Mouse (Mus musculus) yolk sac, embryonic 10.5 days (tissue): ENCODE data around the gene Adcy4.

Source experiments
- DNase-seq: peaks from one replicate; pipeline ENCODE4 v3.0.0-alpha.2; 2017; ENCODE audit warnings: low spot score

The Adcy4 gene

GRCm38 (mm10) chr14:55783958-55784235, at the start of gene Adcy4:
Gene Adcy4 (minus strand): TSS chr14:55784095.
- no peak for DNase-seq

- no peak for DNase-seq
These were observed 49.2 kb upstream of the Adcy4 start for GRCm38 (mm10) chr14:55833126-55833525.

- no peak for DNase-seq
These were observed 46.4 kb upstream of the Adcy4 start for GRCm38 (mm10) chr14:55830331-55830730.

- DNase-seq: no peak
These were observed 46.0 kb upstream of the Adcy4 start for GRCm38 (mm10) chr14:55829854-55830253.

GRCm38 (mm10) chr14:55828716-55829263, 44.9 kb upstream of the Adcy4 start:
- peak; percentile 91 for DNase-seq

- no peak for DNase-seq
These were observed 42.9 kb upstream of the Adcy4 start for GRCm38 (mm10) chr14:55826551-55827340.

- DNase-seq: no peak
These were observed 42.2 kb upstream of the Adcy4 start for GRCm38 (mm10) chr14:55826142-55826541.

GRCm38 (mm10) chr14:55825216-55826051, 41.5 kb upstream of the Adcy4 start:
- DNase-seq: peak; percentile 49

GRCm38 (mm10) chr14:55824481-55825215, 40.8 kb upstream of the Adcy4 start:
- DNase-seq: peak; percentile 72

GRCm38 (mm10) chr14:55824001-55824480, 40.1 kb upstream of the Adcy4 start:
- peak; percentile 79 for DNase-seq

GRCm38 (mm10) chr14:55822991-55823762, 39.3 kb upstream of the Adcy4 start, which contains the start of gene Nfatc4:
Gene Nfatc4 (plus strand): TSS chr14:55823144.
- DNase-seq: peak; percentile 94

GRCm38 (mm10) chr14:55822435-55822990, 38.6 kb upstream of the Adcy4 start:
- peak; percentile 87 for DNase-seq

GRCm38 (mm10) chr14:55820576-55820975, 36.7 kb upstream of the Adcy4 start:
- no peak for DNase-seq

- no peak for DNase-seq
These were observed 36.0 kb upstream of the Adcy4 start for GRCm38 (mm10) chr14:55819845-55820405.

- DNase-seq: peak; percentile 42
These were observed 31.4 kb upstream of the Adcy4 start for GRCm38 (mm10) chr14:55815310-55815751.

GRCm38 (mm10) chr14:55814885-55815284, 31.0 kb upstream of the Adcy4 start:
- DNase-seq: peak; percentile 49

- no peak for DNase-seq
These were observed 11.7 kb upstream of the Adcy4 start for GRCm38 (mm10) chr14:55795380-55796163.

GRCm38 (mm10) chr14:55793946-55794345, 10.1 kb upstream of the Adcy4 start:
- DNase-seq: no peak

- no peak for DNase-seq
These were observed 9.6 kb upstream of the Adcy4 start for GRCm38 (mm10) chr14:55793461-55793860.
